Mouse (Mus musculus) stomach, embryonic 16.5 days (tissue): ENCODE results near the gene Srprb. TPM values are rescaled to one million over a fixed set of nuclear protein-coding genes. Genes with fewer than 3 reads are reported as not detected.
A peak's percentile ranks its signal among the peaks of the same experiment; 100 is the strongest.

Experiments
- ATAC-seq: fragments of 200-750 bp; cut with Nextera tagmentation; 2 replicates; pipeline ENCODE4 v1.8.0; 2017; ENCODE audit warnings: moderate number of reproducible peaks, moderate TSS enrichment; ENCODE audit not compliant: insufficient read depth, low FRiP score
- H3K27ac ChIP-seq: fragments of 300-500 bp; sonication (generic); 2 replicates; pipeline ENCODE4 v1.5.1; 2014; ENCODE audit warnings: low read length
- H3K27me3 ChIP-seq: fragments of 300-500 bp; sonication (generic); 2 replicates; pipeline ENCODE4 v1.6.1; 2014; ENCODE audit warnings: low read length, control low read depth, mixed read lengths; ENCODE audit not compliant: control insufficient read depth, insufficient read depth
- H3K36me3 ChIP-seq: fragments of 300-500 bp; sonication (generic); 2 replicates; pipeline ENCODE4 v1.6.1; 2014; ENCODE audit warnings: low read length; ENCODE audit not compliant: control insufficient read depth, insufficient read depth
- H3K4me1 ChIP-seq: fragments of 300-500 bp; sonication (generic); 2 replicates; pipeline ENCODE4 v1.6.1; 2014; ENCODE audit warnings: low read length, control low read depth, mixed read lengths; ENCODE audit not compliant: control insufficient read depth, insufficient read depth
- H3K4me2 ChIP-seq: fragments of 300-500 bp; sonication (generic); 2 replicates; pipeline ENCODE4 v1.6.1; 2014; ENCODE audit warnings: low read depth, low read length, mixed read lengths
- H3K4me3 ChIP-seq: fragments of 300-500 bp; sonication (generic); replicated peaks from 2 replicates; pipeline ENCODE4 v1.5.1; 2014; ENCODE audit warnings: mild to moderate bottlenecking, low read length
- H3K9ac ChIP-seq: fragments of 300-500 bp; sonication (generic); 2 replicates; pipeline ENCODE4 v1.6.1; 2014; ENCODE audit warnings: low read length
- H3K9me3 ChIP-seq: fragments of 300-500 bp; sonication (generic); replicated peaks from 2 replicates; pipeline ENCODE4 v1.6.1; 2016; ENCODE audit warnings: low read length, control low read depth; ENCODE audit not compliant: control insufficient read depth
- WGBS: fragments of 180-500 bp; shearing (Covaris S2); extraction: QIAGEN DNeasy Blood & Tissue Kit; methylation state at CpG from one replicate; pipeline ENCODE4 v1.1.7; 2014; 5-methylcytosine and 5-hydroxymethylcytosine counted together
- polyA plus RNA-seq: library from polyadenylated mRNA; unstranded; fragments of >200 nt; fragmentation: Nextera tagmentation; extraction: Ambion mirVana; gene quantifications from 2 replicates; pipeline ENCODE4 v1.2.1, GENCODE M21; 2015

Gene Srprb
- polyA plus RNA-seq: 52.1 and 59.8 TPM in 2 replicates

DNA sequence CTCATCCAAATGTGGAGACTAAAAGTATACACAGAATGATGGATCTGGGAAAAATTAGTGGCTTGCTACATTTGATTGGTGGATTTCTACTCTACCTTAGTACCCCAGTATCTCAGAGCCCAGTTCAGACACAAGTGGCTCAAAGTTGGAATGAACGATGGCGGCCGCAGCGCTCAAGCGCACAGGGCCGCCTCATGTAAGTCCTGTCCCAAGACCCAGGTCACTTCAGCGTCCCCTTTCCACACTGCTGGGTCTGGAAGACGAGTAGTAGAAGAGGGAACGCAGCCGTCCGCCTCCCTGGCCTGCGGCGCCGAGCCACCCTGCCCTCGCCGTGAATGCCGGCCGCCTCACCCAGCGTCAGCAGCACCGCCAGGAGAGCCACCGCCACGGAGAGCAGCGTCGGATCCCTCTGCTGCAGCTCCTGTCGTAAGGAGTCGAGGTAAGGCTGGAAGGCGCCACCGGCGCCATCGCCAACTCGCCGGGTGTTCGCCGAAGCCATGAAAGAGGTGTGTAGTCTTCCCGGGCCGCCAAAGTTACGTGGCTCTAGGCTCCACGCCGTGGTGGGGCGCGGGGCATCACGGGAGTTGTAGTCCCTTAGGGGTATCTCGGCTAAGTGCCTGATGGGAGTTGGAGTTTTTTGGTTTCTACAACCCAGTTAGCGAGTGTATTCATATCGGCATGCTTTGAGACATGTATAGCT lies at the start of gene Srprb:
Srprb (minus strand) TSS at position 577 of the 700 bp plus-strand sequence.
- H3K4me2 ChIP-seq: peak within 1 kb of the TSS; percentile 78
- peak within 1 kb of the TSS; percentile 83 for H3K9ac ChIP-seq
- peak within 1 kb of the TSS; percentile 70 for H3K27ac ChIP-seq
- peaks cover 10% of the 10 kb centered on the region for H3K36me3 ChIP-seq
- WGBS: under 1% methylated on average over 45 of the region's 45 CpGs
- ATAC-seq: peak; percentile 98
- H3K27me3 ChIP-seq: no peaks in the 10 kb centered on the region
- H3K4me3 ChIP-seq: peak within 1 kb of the TSS; percentile 89
- no peaks in the 10 kb centered on the region; the same call in 1 of the 2 replicates for H3K4me1 ChIP-seq
- no peaks in the 10 kb centered on the region for H3K9me3 ChIP-seq

DNA sequence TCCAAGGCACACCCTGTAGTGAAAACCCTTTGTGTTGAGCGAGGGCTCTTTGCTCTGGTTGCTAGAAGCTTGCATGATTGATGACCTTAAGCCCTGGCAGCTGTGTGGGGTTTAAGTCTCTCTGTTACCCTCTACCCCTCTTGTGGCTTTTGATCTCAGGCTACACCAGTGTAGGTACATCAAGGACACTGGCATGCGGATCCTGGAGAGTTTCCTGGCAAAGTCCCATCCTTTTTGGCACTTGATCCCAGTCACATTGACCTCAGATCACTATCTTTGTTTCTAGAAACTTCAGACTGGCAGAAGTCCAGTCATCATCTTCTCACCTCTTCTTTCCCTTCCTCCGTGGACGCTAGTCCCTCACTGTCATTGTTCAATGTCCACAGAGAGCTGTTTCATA lies 46.7 kb upstream of the Srprb start:
- H3K27me3 ChIP-seq: no peaks in the 10 kb centered on the region
- H3K9ac ChIP-seq: no peak overlapping the region
- H3K4me1 ChIP-seq: no peaks in the 10 kb centered on the region
- H3K36me3 ChIP-seq: no peaks in the 10 kb centered on the region
- 29% methylated on average over 4 of the region's 4 CpGs for WGBS
- ATAC-seq: no peak
- 0 out of 2 replicates have a peak, but pooled peaks cover 2% of the 10 kb centered on the region for H3K9me3 ChIP-seq
- H3K4me2 ChIP-seq: no peak overlapping the region
- no peak overlapping the region for H3K4me3 ChIP-seq
- no peak overlapping the region for H3K27ac ChIP-seq

DNA sequence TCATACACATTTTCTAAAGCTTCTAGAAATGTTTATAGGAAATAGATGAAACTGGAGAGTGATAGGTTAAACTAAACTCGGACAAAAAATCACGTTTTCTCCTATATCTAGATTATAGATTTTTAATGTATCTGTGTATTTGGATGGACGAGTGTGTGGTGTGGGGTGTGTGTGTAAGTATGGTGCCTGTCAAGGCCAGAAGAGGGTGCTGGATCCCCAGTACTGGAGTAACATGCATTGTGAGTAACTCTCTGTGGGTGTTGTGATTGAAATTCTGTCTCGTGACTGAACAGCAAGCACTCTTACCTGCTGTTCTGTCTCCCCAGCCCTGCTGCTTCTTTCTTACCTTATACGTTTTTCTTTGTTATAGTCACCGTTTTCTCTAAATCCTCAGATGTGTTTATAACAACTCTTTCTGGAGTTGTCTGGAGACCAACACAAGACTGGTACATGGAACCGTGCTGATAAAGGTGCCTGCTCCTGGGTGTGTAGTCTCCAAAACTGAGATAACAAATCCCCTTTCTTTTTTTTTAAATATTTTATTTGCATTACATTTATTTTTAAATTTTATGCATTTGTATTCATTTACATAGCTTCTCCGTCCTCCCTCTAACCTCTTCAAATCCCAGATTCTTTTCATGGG lies 44.7 kb upstream of the Srprb start:
- Histone ChIP-seq H3K4me3 (no peak overlapping the region), H3K9me3 (no peaks in the 10 kb centered on the region), H3K9ac (no peak overlapping the region), H3K27ac (no peak overlapping the region), H3K27me3 (no peaks in the 10 kb centered on the region), H3K4me1 (no peaks in the 10 kb centered on the region), H3K36me3 (no peaks in the 10 kb centered on the region), H3K4me2 (no peak overlapping the region)
- 80% methylated on average over 8 of the region's 8 CpGs for WGBS
- ATAC-seq: no peak

DNA sequence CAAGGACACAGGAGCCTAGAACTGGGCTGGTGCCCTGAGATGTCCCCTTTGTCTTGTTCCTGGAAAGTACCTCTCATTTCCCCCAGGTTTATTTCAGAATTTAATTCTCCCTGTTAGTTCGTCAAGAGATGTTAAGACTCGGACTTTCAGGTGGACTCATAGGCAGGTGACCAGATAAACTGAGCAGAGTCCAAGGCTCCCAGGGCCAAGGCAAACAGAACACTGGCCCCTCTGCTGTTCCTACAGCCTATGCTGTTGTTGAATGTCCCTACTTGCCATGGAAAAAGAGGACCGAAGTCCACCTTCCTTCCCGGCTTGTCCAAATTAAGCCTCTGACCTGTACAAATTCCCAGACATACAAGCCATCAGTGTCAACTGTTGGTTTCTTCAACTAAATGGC lies 41.7 kb upstream of the Srprb start:
- Histone ChIP-seq H3K9ac (no peak overlapping the region), H3K4me1 (no peaks in the 10 kb centered on the region), H3K9me3 (no peaks in the 10 kb centered on the region), H3K27me3 (no peaks in the 10 kb centered on the region), H3K27ac (no peak overlapping the region), H3K4me3 (no peak overlapping the region), H3K4me2 (no peak overlapping the region), H3K36me3 (no peaks in the 10 kb centered on the region)
- ATAC-seq: no peak
- 88% methylated on average over 4 of the region's 4 CpGs for WGBS

DNA sequence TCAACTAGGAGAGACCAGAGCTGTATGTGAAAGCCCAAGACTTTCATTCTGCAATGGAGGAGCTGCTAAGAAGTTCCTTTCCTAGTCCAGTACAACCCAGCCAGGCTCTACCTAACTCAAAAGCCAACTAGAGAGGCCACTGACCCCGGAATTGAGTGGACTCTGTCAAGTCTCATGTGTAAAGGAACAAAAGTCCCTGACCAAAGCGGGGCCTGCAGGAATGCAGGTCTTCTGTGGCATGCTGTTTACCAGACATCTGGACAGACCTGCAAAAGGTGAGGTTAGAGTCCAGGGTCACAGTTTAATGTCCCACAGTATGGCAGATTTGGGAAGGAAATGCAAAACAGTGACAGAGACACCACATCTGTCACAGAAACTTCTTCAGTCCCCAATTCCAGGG lies 39.3 kb upstream of the Srprb start:
- no peaks in the 10 kb centered on the region for H3K36me3 ChIP-seq
- WGBS: 72% methylated on average over 2 of the region's 2 CpGs
- no peak for ATAC-seq
- no peak overlapping the region for H3K4me2 ChIP-seq
- H3K27me3 ChIP-seq: no peaks in the 10 kb centered on the region
- H3K4me1 ChIP-seq: no peaks in the 10 kb centered on the region
- no peaks in the 10 kb centered on the region for H3K9me3 ChIP-seq
- no peak overlapping the region for H3K27ac ChIP-seq
- no peak overlapping the region for H3K9ac ChIP-seq
- H3K4me3 ChIP-seq: no peak overlapping the region

DNA sequence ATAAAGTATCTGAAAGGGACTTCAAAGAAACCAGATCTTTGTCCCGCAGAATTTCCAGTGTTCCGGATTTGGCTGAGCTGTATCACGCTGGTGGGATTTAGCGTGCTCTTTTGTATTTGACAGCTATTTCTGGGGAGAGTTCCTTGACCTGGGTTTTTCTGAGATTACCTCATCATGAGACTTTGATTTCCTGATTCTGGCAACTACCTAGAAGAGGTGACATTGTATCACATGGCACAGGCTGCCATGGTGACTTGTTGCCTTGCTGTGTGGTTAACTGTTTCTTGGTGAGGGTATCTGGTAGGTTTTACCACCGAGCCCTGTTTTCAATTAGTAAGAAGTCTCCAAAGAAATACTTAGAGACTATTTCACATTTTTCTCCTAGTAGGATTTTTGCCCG lies 37.5 kb upstream of the Srprb start:
- Histone ChIP-seq H3K36me3 (no peaks in the 10 kb centered on the region), H3K4me1 (peaks cover 4% of the 10 kb centered on the region; the same call in 1 of the 2 replicates), H3K4me2 (no peak overlapping the region), H3K9me3 (no peaks in the 10 kb centered on the region), H3K27me3 (no peaks in the 10 kb centered on the region), H3K27ac (no peak overlapping the region), H3K9ac (no peak overlapping the region), H3K4me3 (no peak overlapping the region)
- ATAC-seq: no peak
- 89% methylated on average over 6 of the region's 6 CpGs for WGBS

DNA sequence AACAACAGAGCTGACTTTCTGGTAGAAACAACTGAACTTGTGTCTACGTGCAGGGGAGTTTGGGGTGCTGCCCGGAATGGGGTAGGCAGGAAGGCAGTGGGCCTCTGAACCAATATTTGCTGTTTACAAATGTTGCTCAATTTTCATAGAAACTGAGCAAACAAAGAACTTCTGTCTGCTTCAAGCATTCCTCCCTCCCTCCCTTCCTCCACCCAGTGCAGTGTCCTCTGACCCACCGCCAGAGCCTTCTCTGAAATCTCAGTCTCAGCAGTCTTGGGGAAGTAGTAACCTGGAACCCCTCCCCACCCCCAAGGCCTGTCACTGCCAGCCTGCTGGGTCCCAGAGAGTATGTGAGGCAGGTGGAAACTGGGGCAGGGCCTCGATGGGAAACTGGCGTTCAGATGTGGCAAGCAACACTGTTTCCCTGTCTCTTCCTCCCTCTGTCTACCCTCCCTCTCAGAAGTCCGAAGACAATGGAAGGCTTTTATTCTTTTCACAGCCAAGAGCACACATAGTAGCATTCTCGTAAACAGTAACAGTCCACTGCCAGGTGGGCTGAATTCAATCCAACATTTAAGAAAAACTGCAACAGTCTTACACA lies 32.7 kb upstream of the Srprb start:
- Histone ChIP-seq H3K9me3 (no peaks in the 10 kb centered on the region), H3K4me1 (peaks cover 15% of the 10 kb centered on the region), H3K4me2 (no peak overlapping the region), H3K9ac (0 out of 2 replicates have a peak overlapping the region, but pooled peaks have one; percentile 5), H3K4me3 (no peak overlapping the region), H3K36me3 (no peaks in the 10 kb centered on the region), H3K27ac (peak overlapping the region; percentile 10; the same call in 1 of the 2 replicates), H3K27me3 (no peaks in the 10 kb centered on the region)
- peak; percentile 53; the same call in 1 of the 2 replicates for ATAC-seq
- WGBS: 49% methylated on average over 7 of the region's 7 CpGs

DNA sequence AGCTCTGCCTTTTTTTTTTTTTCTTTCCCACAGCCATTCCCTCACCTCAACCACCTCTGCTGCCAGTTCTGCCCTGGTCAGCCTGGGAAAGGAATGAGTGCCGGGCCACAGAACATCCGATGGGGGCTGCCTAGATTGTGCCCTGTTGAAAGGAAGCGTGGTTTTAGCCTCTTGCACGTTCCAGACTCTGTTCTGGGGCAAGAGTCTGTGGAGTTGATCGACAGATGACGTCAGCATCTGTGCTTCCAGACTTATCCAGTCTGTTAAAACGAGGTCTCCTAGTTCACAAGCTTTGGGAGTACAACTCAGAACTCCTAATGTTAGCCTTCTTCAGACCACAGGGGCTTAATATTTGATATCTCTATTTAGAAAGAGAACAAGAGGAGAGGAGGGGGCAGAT lies 32.1 kb upstream of the Srprb start:
- Histone ChIP-seq H3K4me3 (no peak overlapping the region), H3K9me3 (no peaks in the 10 kb centered on the region), H3K4me1 (peaks cover 15% of the 10 kb centered on the region), H3K27ac (0 out of 2 replicates have a peak overlapping the region, but pooled peaks have one; percentile 35), H3K9ac (no peak overlapping the region), H3K4me2 (no peak overlapping the region), H3K27me3 (no peaks in the 10 kb centered on the region; the same call in 1 of the 2 replicates), H3K36me3 (no peaks in the 10 kb centered on the region)
- no peak for ATAC-seq
- WGBS: 62% methylated on average over 7 of the region's 7 CpGs

DNA sequence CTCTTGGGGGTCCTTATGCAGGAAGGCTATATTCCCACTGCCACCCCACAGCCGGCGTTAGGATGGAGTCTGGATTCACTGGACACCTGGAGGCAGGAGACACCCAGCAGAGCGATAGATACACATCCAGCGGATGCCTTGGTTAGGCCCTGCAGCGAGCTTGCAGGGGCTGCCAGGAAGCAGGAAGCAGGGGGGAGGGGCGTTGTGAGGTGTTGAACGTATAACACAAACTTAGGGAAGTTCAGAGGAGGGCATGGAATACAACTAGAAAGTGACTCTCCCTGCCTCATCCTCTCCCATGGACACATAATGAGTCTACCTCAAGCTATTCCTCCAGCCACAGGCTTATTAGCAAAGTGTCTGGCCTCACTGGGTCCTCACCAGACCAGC lies 31.1 kb upstream of the Srprb start:
- H3K4me2 ChIP-seq: no peak overlapping the region
- H3K27me3 ChIP-seq: no peaks in the 10 kb centered on the region; the same call in 1 of the 2 replicates
- ATAC-seq: no peak
- 61% methylated on average over 7 of the region's 7 CpGs for WGBS
- H3K9ac ChIP-seq: no peak overlapping the region
- H3K9me3 ChIP-seq: no peaks in the 10 kb centered on the region
- no peaks in the 10 kb centered on the region for H3K36me3 ChIP-seq
- peaks cover 15% of the 10 kb centered on the region for H3K4me1 ChIP-seq
- H3K27ac ChIP-seq: no peak overlapping the region
- H3K4me3 ChIP-seq: no peak overlapping the region
